Mouse (Mus musculus) liver, embryonic 13.5 days (tissue): ENCODE data around the gene 1810010H24Rik. TPM values are rescaled to one million over a fixed set of nuclear protein-coding genes. Genes with fewer than 3 reads are reported as not detected.
"Not testable (repeated sequence)": the region's sequence is repeated elsewhere in the genome, so short reads cannot be mapped to it uniquely, and the experiment has no call there.

Experiments
- ATAC-seq: fragments of 200-750 bp; cut with Nextera tagmentation; 2 replicates; pipeline ENCODE4 v1.8.0; 2017; ENCODE audit warnings: low read depth, mild to moderate bottlenecking, moderate number of reproducible peaks, moderate library complexity
- DNase-seq: peaks from one replicate; pipeline ENCODE4 v3.0.0; 2022
- H3K27ac ChIP-seq: fragments of 300-500 bp; sonication (generic); 2 replicates; pipeline ENCODE4 v1.5.1; 2015; ENCODE audit warnings: moderate library complexity, mild to moderate bottlenecking, inconsistent platforms
- H3K27me3 ChIP-seq: fragments of 300-500 bp; sonication (generic); 2 replicates; pipeline ENCODE4 v1.6.1; 2015; ENCODE audit warnings: mild to moderate bottlenecking, inconsistent platforms
- H3K36me3 ChIP-seq: fragments of 300-500 bp; sonication (generic); 2 replicates; pipeline ENCODE4 v1.6.1; 2015; ENCODE audit warnings: mild to moderate bottlenecking, inconsistent platforms
- H3K4me1 ChIP-seq: fragments of 300-500 bp; sonication (generic); replicated peaks from 2 replicates; pipeline ENCODE4 v1.6.1; 2015; ENCODE audit warnings: inconsistent platforms
- H3K4me2 ChIP-seq: fragments of 300-500 bp; sonication (generic); 2 replicates; pipeline ENCODE4 v1.6.1; 2015; ENCODE audit warnings: inconsistent platforms, mild to moderate bottlenecking, moderate library complexity
- H3K4me3 ChIP-seq: fragments of 300-500 bp; sonication (generic); replicated peaks from 2 replicates; pipeline ENCODE4 v1.5.1; 2015; ENCODE audit warnings: mild to moderate bottlenecking, inconsistent platforms
- H3K9ac ChIP-seq: fragments of 300-500 bp; sonication (generic); 2 replicates; pipeline ENCODE4 v1.6.1; 2015; ENCODE audit warnings: mild to moderate bottlenecking, inconsistent platforms
- H3K9me3 ChIP-seq: fragments of 300-500 bp; sonication (generic); replicated peaks from 2 replicates; pipeline ENCODE4 v1.6.1; 2016; ENCODE audit warnings: inconsistent platforms
- WGBS: fragments of 180-500 bp; shearing (Covaris S2); methylation state at CpG from one replicate; pipeline ENCODE4 v1.1.7; 2015; ENCODE audit not compliant: insufficient replicate concordance; 5-methylcytosine and 5-hydroxymethylcytosine counted together
- polyA plus RNA-seq: library from polyadenylated mRNA; unstranded; fragments of >200 nt; fragmentation: Nextera tagmentation; extraction: Ambion mirVana; gene quantifications from 2 replicates; pipeline ENCODE4 v1.2.1, GENCODE M21; 2015

The 1810010H24Rik gene
- polyA plus RNA-seq, result 1.1 TPM in 2 replicates

DNA sequence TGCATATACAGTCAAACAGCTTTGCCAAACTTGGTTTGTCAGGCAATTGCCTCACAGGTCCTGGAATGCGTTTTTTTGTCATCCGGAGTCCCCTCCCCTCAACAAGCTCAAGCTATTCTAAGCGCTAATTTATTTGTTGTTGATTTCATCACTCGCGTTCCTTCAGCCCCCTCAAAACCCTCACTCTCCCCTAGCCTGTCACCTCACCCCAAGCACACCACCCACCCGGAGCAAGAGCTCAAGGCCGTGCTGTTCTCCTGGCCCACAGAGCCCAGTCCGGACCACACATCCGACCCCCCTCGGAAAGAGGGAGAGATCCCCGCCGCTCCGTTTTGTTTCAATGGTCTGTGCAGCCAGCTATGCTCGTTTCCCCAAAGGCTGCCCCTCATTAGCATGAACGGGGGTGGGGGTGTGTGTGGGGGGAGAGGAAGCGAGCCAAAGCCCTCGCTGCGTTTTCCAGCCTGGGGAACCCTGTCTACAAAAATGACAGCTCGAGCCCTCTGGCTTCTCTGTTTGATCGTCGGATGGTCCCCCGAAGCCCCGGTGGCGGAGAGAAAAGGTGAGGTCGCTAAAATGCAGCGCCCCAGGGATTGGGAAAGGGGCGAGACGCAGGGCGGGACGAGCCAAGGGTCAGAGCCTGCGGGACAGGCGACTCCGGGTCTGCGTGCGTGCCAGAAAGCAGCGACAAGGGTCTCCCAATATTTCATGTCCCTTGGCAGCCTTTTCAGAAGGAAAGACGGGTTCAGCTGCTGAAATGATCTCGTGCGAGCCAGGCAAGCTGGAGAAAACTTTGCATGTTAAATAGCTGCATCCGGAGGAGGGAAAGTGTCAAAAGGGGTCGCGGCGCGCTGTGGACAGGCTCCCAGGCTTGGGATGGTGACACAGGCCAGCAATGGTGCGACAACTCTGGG lies at the start of gene 1810010H24Rik:
1810010H24Rik (plus strand) TSS at position 271 of the 911 bp plus-strand sequence.
- ATAC-seq (no peak), DNase-seq (no peak)
- H3K36me3 ChIP-seq, result no peaks in the 10 kb centered on the region
- no peaks in the 10 kb centered on the region for H3K9me3 ChIP-seq
- peak within 1 kb of the TSS; percentile 60 for H3K9ac ChIP-seq
- H3K4me3 ChIP-seq, result peak within 1 kb of the TSS; percentile 74
- peaks cover 76% of the 10 kb centered on the region for H3K27me3 ChIP-seq
- peaks cover 48% of the 10 kb centered on the region for H3K4me1 ChIP-seq
- H3K4me2 ChIP-seq, result peak within 1 kb of the TSS; percentile 91
- under 1% methylated on average over 45 of the region's 45 CpGs for WGBS
- no peak within 1 kb of the TSS for H3K27ac ChIP-seq

DNA sequence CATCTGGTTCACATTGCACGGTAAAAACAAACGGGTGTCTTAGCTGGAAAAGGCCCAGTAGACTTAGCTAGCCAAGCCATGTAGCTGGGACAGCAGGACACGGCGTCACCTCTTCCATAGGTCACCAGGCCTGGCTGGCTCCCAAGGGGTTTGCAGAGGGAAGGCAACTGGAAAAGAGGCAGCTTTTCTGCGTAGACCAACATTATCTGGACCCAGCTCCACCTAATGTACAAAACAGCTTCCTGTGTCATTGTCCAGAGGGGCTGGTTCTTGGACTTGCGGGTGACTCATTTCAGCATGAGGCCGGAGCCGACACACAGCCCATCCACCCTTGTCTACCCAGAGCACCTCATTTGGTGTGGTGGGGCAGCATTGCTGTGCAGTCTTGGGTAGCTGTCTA lies 49.3 kb upstream of the 1810010H24Rik start:
- Histone ChIP-seq H3K4me2 (no peak overlapping the region), H3K9ac (no peak overlapping the region), H3K27me3 (no peaks in the 10 kb centered on the region), H3K9me3 (no peaks in the 10 kb centered on the region), H3K4me1 (peaks cover 9% of the 10 kb centered on the region), H3K27ac (no peak overlapping the region), H3K4me3 (no peak overlapping the region), H3K36me3 (no peaks in the 10 kb centered on the region)
- 75% methylated on average over 8 of the region's 8 CpGs for WGBS
- DNase-seq, result no peak
- ATAC-seq, result peak; percentile 24

DNA sequence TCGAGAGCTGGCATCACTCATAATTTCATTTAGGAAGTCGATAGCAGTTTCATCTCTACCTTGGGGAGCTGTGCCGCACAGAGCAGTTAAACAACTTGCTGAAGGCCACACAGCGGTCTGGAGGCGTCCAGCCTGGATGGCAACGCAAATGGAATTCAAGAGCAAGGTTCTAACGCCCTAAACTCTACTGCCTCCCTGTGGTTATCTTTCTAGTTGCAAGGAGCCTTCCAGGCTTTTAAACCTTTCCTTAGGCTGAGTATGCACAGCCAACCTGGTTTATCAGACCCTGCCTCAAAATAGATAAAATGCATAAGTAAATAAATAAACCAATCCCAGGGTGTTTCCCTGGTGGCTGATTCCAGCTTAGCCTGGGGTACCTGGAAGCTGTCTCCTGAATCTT lies 45.0 kb upstream of the 1810010H24Rik start:
- no peak for ATAC-seq
- peaks cover 15% of the 10 kb centered on the region for H3K4me1 ChIP-seq
- H3K27me3 ChIP-seq, result no peaks in the 10 kb centered on the region
- no peak overlapping the region for H3K9ac ChIP-seq
- 25% methylated on average over 7 of the region's 7 CpGs for WGBS
- peak; percentile 10 for DNase-seq
- no peak overlapping the region for H3K4me3 ChIP-seq
- no peak overlapping the region for H3K27ac ChIP-seq
- no peaks in the 10 kb centered on the region for H3K9me3 ChIP-seq
- no peak overlapping the region for H3K4me2 ChIP-seq
- peaks cover 14% of the 10 kb centered on the region for H3K36me3 ChIP-seq

DNA sequence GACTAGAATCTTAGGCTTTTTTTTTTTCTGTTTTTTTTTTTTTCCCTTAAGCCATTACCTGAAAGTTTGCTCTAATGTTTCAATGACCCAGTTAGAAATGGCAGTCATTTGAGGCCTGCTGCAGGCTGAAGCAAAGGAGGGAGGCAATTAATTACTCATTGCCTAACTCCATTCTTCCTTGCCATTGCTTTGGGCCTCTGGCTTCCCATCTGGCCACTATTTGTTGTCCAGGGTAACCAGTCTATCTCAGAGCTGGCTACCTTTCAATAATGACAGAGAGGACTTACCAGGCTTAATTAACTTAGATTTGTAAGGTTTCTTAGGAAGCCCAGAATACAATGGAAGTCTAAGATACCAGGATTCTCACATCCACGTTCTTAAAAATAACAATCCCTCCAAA lies 43.7 kb upstream of the 1810010H24Rik start:
- no peak overlapping the region for H3K27ac ChIP-seq
- DNase-seq, result no peak

DNA sequence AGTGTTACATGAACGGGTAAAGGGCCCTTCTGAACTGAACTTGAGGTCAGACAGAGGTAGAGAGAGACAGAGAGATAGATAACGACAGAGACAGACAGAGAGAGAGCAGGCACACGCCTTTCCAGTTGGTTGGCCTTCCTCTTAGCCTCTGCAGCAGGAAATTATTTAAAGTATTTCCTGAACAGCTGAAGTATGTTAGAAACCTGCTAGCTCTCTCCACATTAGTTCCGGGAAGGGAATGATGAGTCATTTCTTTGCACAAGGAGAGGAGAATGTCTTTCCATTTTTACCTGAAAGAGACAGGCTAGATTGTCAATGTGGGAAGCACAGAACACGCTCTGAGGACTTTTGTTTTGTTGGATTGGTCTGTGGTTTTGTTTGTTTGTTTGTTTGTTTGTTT lies 43.1 kb upstream of the 1810010H24Rik start:
- H3K4me2 ChIP-seq, result no peak overlapping the region
- WGBS, result 33% methylated on average over 5 of the region's 5 CpGs
- DNase-seq (no peak), ATAC-seq (no peak)
- no peaks in the 10 kb centered on the region for H3K9me3 ChIP-seq
- no peak overlapping the region for H3K4me3 ChIP-seq
- no peak overlapping the region for H3K9ac ChIP-seq
- peaks cover 6% of the 10 kb centered on the region for H3K4me1 ChIP-seq
- no peak overlapping the region for H3K27ac ChIP-seq
- H3K27me3 ChIP-seq, result no peaks in the 10 kb centered on the region
- peaks cover 29% of the 10 kb centered on the region for H3K36me3 ChIP-seq

More for the DNA sequence above, 43.7 kb upstream of the 1810010H24Rik start:
- peaks cover 6% of the 10 kb centered on the region for H3K4me1 ChIP-seq
- H3K4me3 ChIP-seq, result no peak overlapping the region
- no peak overlapping the region for H3K4me2 ChIP-seq
- H3K9me3 ChIP-seq, result no peaks in the 10 kb centered on the region
- H3K9ac ChIP-seq, result no peak overlapping the region
- ATAC-seq, result no peak
- peaks cover 24% of the 10 kb centered on the region for H3K36me3 ChIP-seq
- no peaks in the 10 kb centered on the region for H3K27me3 ChIP-seq
- WGBS, result 70% methylated on average over 1 of the region's 1 CpGs

DNA sequence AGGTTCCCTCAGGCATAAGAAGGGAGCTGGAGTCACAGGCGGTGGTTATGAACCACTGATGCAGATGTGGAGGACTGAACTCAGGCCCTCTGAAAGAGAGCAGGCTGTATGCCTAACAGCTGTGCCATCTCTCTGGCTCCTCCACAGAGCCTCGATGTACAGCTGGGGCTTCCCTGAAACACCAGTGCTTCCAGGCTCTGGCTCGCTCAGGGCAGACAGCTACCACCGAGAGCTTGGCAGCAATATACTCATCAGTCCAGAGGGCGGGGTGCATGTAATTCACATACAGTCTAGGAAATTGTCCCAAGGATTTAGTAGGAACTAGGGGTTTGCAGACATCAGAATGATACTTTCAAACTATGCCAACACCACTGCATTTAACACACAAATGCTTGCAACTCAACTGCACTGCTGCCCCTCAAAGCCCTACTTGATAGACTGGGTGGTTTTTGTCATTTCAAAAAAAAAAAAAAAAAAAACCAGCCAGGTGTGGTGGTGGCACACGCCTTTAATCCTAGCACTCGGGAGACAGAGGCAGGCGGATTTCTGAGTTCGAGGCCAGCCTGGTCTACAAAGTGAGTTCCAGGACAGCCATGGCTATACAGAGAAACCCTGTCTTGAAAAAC lies 39.4 kb upstream of the 1810010H24Rik start:
- H3K27ac ChIP-seq, H3K27me3 ChIP-seq, H3K4me2 ChIP-seq, H3K9ac ChIP-seq, H3K4me3 ChIP-seq, H3K4me1 ChIP-seq, DNase-seq, H3K9me3 ChIP-seq: not testable (repeated sequence)
- H3K36me3 ChIP-seq, result peaks cover 65% of the 10 kb centered on the region
- WGBS, result 85% methylated on average over 9 of the region's 9 CpGs
- ATAC-seq, result peak; percentile 30; the same call in 1 of the 2 replicates

DNA sequence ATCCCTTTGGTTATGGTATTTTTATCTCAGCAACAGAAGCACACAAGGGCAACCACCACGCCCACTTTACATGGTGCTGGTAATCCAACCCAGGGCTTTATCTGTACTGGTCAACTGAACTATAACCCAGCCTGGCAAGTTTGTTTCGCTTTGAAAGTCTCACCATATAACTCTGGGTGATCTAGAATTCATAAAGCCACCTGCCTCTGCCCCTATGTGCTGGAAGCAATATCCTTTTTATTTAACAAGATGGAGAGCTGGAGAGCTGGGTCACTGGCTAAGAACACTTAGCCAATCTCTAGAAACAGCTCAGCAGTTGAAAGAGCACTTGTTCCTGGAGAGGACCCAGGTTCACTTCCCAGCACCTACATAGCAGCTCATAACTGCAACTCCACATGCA lies 38.1 kb upstream of the 1810010H24Rik start:
- H3K4me3 ChIP-seq, result no peak overlapping the region
- H3K36me3 ChIP-seq, result peaks cover 78% of the 10 kb centered on the region
- no peak overlapping the region for H3K9ac ChIP-seq
- no peaks in the 10 kb centered on the region for H3K9me3 ChIP-seq
- peaks cover 5% of the 10 kb centered on the region for H3K4me1 ChIP-seq
- ATAC-seq, result peak; percentile 45; the same call in 1 of the 2 replicates
- 70% methylated on average over 2 of the region's 2 CpGs for WGBS
- no peaks in the 10 kb centered on the region for H3K27me3 ChIP-seq
- no peak overlapping the region for H3K4me2 ChIP-seq
- no peak for DNase-seq
- H3K27ac ChIP-seq, result 0 out of 2 replicates have a peak overlapping the region, but pooled peaks have one; percentile 18

DNA sequence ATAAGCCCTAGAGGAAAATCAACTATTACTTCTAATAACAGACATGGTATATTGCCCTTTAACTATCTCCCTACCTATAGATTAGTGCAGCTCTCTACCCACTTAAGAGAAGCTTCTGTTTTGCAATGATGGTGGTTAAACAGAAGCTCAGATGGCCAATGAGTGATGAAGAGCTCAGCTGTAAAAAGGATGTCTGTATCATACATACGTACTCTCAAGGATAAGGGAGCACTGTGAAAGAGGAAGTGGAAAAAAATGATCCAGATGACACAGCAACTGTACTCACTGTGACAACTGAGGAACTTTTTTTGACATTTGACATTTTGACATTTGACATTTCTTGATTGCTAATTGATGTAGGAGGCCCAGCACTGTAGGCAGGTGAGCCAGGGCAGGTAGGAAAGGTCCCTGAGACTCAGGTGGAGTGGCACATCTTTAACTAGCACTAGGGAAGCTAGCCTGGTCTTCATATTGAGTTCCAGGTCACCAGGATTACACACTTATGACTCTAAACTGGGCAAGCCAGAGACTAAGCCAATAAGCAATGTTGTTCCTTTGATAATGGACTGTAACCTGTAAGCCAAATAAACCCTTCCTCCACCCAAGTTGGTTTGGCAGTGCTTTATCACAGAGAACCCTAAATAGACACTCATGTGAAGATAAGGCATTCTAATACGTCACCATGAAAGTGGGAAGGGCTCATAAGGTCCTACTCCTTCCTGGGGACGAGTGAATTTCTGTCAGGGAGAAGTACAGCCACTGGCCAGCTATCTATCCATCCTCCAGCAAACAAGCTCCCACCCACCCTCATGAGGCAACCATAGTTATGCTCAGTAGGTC lies 31.0 kb upstream of the 1810010H24Rik start:
- ATAC-seq, result peak; percentile 46
- 24% methylated on average over 3 of the region's 3 CpGs for WGBS
- peak overlapping the region; percentile 35; the same call in 1 of the 2 replicates for H3K27ac ChIP-seq
- H3K4me1 ChIP-seq, result peaks cover 46% of the 10 kb centered on the region
- H3K4me3 ChIP-seq, result no peak overlapping the region; the same call in 1 of the 2 replicates
- H3K27me3 ChIP-seq, result no peaks in the 10 kb centered on the region
- peak overlapping the region; percentile 49 for H3K9ac ChIP-seq
- DNase-seq, result peak; percentile 36
- H3K4me2 ChIP-seq, result peak overlapping the region; percentile 74
- no peaks in the 10 kb centered on the region for H3K9me3 ChIP-seq
- H3K36me3 ChIP-seq, result peaks cover 85% of the 10 kb centered on the region

DNA sequence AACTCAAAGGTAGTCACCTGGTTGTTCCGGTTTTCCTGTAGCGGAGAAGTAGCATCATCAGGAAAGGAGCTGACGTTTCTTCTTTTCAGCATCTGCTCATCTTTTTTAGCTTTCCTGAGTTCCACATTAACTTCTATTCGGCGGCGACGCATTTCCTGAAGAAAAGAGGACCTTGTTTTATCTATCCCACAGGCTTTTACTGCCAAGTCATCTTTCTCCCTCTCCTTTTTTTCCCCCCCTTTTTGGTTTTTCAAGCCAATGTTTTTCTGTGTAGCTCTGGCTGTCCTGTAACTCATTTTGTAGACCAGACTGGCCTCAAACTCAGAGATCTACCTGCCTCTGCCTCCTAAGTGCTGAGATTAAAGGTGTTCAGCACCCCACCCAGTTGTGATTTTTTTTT lies 29.0 kb upstream of the 1810010H24Rik start:
- Histone ChIP-seq H3K36me3 (peaks cover 64% of the 10 kb centered on the region), H3K27ac (peak overlapping the region; percentile 19; the same call in 1 of the 2 replicates), H3K4me3 (peak overlapping the region; percentile 96), H3K4me1 (peaks cover 53% of the 10 kb centered on the region), H3K9ac (peak overlapping the region; percentile 99), H3K4me2 (peak overlapping the region; percentile 74)
- not testable (repeated sequence) for DNase-seq, H3K9me3 ChIP-seq, ATAC-seq, H3K27me3 ChIP-seq
- WGBS, result 66% methylated on average over 7 of the region's 7 CpGs

DNA sequence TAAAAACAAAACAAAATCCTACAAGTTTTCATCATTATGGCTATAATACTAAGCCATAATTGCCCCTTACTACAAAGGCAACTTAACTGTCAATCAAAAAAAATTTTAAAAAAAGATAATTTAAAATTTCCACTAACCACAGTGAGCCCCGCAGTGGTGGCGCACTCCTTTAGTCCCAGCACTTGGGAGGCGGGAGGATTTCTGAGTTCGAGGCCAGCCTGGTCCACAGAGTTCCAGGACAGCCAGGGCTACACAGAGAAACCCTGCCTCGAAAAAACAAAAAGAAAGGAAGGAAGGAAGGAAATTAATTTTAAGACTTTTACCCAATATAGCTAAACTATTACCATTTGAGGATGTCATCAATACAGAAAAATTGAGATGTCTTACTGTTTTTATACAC lies 27.5 kb upstream of the 1810010H24Rik start:
- WGBS, result 6% methylated on average over 5 of the region's 5 CpGs
- H3K4me3 ChIP-seq, result peak overlapping the region; percentile 96
- peaks cover 53% of the 10 kb centered on the region for H3K4me1 ChIP-seq

More for the DNA sequence above, 27.5 kb upstream of the 1810010H24Rik start:
- DNase-seq, result no peak
- peaks cover 49% of the 10 kb centered on the region for H3K36me3 ChIP-seq
- no peak for ATAC-seq
- peak overlapping the region; percentile 99 for H3K9ac ChIP-seq
- no peaks in the 10 kb centered on the region for H3K9me3 ChIP-seq
- no peaks in the 10 kb centered on the region for H3K27me3 ChIP-seq
- peak overlapping the region; percentile 94 for H3K27ac ChIP-seq
- H3K4me2 ChIP-seq, result peak overlapping the region; percentile 74
